Mouse (Mus musculus): ENCODE measurements around the gene Atad1. TPM values are rescaled to one million over a fixed set of nuclear protein-coding genes. Genes with fewer than 3 reads are reported as not detected.

The Atad1 gene
- polyA plus RNA-seq, 1 experiment from 2014 or later = 110 TPM

DNA sequence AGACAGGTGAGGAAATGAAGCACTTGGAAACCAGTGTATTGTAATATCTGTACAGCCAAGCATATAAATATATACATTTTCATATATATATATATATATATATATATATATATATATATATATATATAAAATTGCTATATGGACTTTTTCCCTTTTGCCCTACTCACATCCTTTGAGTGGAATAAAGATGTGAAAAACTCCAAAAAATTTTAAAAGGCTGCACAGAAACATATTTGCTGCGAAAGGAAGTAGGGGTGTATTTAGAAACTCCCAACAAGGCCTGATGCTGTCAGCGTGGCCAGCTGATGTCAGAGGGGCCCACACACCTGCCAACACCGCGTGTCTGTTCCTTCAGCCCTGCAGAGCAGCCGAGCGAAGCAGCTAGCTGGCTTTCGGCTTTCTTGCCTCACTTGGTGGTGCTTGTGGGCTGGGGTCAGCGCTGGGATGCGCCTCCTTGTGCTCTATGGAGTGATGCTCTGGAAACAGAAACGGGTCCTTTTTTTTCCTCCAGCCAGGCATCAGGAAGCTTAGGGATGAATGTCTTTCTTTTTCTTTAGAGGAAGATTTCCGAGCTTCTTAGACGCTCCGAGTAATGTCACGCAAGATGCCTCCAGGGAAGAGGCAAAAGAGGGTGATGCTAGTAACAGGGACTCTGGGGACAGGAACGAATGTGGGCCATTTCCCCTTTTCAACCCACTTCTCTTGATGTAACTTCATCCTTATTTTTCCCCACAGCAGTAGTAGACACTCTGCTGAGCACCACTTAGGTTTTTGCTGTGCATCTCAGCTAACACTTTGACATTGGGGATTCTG lies 14.8 kb upstream of the Atad1 start:
- no peaks in the 10 kb centered on the region for H3K9me3 ChIP-seq (ENCODE audit: control insufficient read depth, low read length)
- H3K9ac ChIP-seq (ENCODE audit: low read depth, low read length) = no peak overlapping the region
- no peak overlapping the region for H3K4me3 ChIP-seq (ENCODE audit: low read depth, low read length)
- H3K27me3 ChIP-seq (ENCODE audit: control insufficient read depth, insufficient read depth, low read length) = no peaks in the 10 kb centered on the region
- H3K4me2 ChIP-seq (replicated peaks; ENCODE audit: low read depth, low read length) = peak overlapping the region; percentile 6; the same call in 1 of the 2 replicates
- no peak overlapping the region for H3K27ac ChIP-seq (ENCODE audit: low read depth, low read length)
- H3K4me1 ChIP-seq (replicated peaks; ENCODE audit: control insufficient read depth, insufficient read depth, low read length) = peaks cover 7% of the 10 kb centered on the region; the same call in 1 of the 2 replicates
- DNase-seq (ENCODE audit: low spot score) = peak; percentile 27
- H3K36me3 ChIP-seq (ENCODE audit: control insufficient read depth, insufficient read depth, low read length) = no peaks in the 10 kb centered on the region
- 16% methylated on average over 15 of the region's 15 CpGs for WGBS
- no peak for ATAC-seq (ENCODE audit: low FRiP score)

DNA sequence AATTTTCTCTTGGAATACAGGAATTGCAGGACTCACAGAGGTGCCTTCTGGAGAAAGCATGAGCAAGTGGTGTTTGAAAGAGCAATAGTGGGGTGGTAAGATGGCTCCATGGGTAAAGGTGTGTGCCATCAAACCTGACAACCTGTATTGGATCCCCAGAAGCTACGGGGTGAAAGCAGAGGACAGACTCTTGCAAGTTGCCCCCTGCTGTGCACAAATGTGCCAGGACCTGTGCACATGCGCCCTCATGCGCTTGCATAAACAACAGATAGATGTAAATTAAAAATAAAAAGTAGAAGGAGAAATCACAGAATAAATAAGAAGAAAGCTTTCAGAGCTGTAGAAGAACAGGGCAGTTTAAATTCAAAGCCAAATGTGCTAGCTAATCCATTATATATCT lies 13.8 kb upstream of the Atad1 start:
- Histone ChIP-seq H3K9ac (ENCODE audit: low read depth, low read length) (no peak overlapping the region), H3K4me1 (replicated peaks; ENCODE audit: control insufficient read depth, insufficient read depth, low read length) (peaks cover 7% of the 10 kb centered on the region; the same call in 1 of the 2 replicates), H3K9me3 (ENCODE audit: control insufficient read depth, low read length) (no peaks in the 10 kb centered on the region), H3K4me2 (replicated peaks; ENCODE audit: low read depth, low read length) (no peak overlapping the region), H3K27me3 (ENCODE audit: control insufficient read depth, insufficient read depth, low read length) (no peaks in the 10 kb centered on the region), H3K36me3 (ENCODE audit: control insufficient read depth, insufficient read depth, low read length) (no peaks in the 10 kb centered on the region), H3K27ac (ENCODE audit: low read depth, low read length) (no peak overlapping the region), H3K4me3 (ENCODE audit: low read depth, low read length) (no peak overlapping the region)
- WGBS = 85% methylated on average over 3 of the region's 3 CpGs
- no peak for DNase-seq (ENCODE audit: low spot score)
- ATAC-seq (ENCODE audit: low FRiP score) = no peak

DNA sequence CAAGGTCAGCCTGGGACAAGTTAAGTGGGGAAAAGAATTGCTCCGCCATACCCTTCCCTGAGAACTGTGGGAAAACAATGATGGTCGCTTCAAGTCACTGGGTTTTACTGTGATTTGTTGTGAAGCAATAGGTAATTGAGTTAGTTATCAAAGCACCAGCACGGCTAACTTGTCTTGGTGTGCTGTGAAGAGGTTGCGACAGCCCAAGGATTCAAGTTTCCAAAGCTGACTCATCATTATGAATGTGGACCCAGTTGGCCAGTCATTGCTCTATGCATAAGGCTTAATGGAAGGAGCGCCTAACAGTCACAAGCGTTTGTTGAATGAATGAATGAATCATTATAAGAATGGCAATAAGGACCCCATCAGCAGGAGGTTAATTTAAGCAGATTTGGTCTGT lies 12.8 kb upstream of the Atad1 start:
- DNase-seq (ENCODE audit: low spot score) (no peak), ATAC-seq (ENCODE audit: low FRiP score) (no peak)
- H3K36me3 ChIP-seq (ENCODE audit: control insufficient read depth, insufficient read depth, low read length) = no peaks in the 10 kb centered on the region
- H3K4me2 ChIP-seq (replicated peaks; ENCODE audit: low read depth, low read length) = no peak overlapping the region
- H3K4me3 ChIP-seq (ENCODE audit: low read depth, low read length) = no peak overlapping the region
- no peak overlapping the region for H3K27ac ChIP-seq (ENCODE audit: low read depth, low read length)
- H3K9me3 ChIP-seq (ENCODE audit: control insufficient read depth, low read length) = no peaks in the 10 kb centered on the region
- WGBS = 93% methylated on average over 6 of the region's 6 CpGs
- peaks cover 7% of the 10 kb centered on the region; the same call in 1 of the 2 replicates for H3K4me1 ChIP-seq (replicated peaks; ENCODE audit: control insufficient read depth, insufficient read depth, low read length)
- H3K27me3 ChIP-seq (ENCODE audit: control insufficient read depth, insufficient read depth, low read length) = no peaks in the 10 kb centered on the region
- no peak overlapping the region for H3K9ac ChIP-seq (ENCODE audit: low read depth, low read length)

DNA sequence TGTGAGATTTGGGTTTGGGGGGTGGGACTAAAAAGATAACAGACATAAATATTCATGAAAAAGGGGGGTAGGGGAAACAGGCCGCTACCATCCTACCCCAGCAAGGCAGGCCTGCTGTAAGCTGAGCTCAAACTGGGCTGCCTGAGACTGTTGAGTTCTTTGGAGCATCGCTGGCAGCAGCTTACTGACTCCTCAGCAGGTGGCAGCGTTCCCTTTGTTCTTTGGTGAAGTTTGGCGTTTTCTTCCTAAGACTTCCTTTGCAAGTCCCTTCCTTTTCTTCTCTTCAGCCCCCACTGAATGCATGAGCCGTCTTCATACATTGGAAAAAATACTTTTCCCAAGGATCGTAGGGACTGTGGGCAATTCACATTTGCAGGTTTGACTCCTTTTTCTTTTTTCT lies 9.8 kb upstream of the Atad1 start:
- no peak overlapping the region for H3K4me3 ChIP-seq (ENCODE audit: low read depth, low read length)
- no peak overlapping the region for H3K27ac ChIP-seq (ENCODE audit: low read depth, low read length)
- 5% methylated on average over 6 of the region's 6 CpGs for WGBS
- no peaks in the 10 kb centered on the region for H3K4me1 ChIP-seq (replicated peaks; ENCODE audit: control insufficient read depth, insufficient read depth, low read length)
- H3K36me3 ChIP-seq (ENCODE audit: control insufficient read depth, insufficient read depth, low read length) = no peaks in the 10 kb centered on the region
- no peak overlapping the region for H3K4me2 ChIP-seq (replicated peaks; ENCODE audit: low read depth, low read length)
- no peak overlapping the region for H3K9ac ChIP-seq (ENCODE audit: low read depth, low read length)
- ATAC-seq (ENCODE audit: low FRiP score) = no peak
- H3K27me3 ChIP-seq (ENCODE audit: control insufficient read depth, insufficient read depth, low read length) = no peaks in the 10 kb centered on the region
- H3K9me3 ChIP-seq (ENCODE audit: control insufficient read depth, low read length) = no peaks in the 10 kb centered on the region
- peak; percentile 38 for DNase-seq (ENCODE audit: low spot score)

DNA sequence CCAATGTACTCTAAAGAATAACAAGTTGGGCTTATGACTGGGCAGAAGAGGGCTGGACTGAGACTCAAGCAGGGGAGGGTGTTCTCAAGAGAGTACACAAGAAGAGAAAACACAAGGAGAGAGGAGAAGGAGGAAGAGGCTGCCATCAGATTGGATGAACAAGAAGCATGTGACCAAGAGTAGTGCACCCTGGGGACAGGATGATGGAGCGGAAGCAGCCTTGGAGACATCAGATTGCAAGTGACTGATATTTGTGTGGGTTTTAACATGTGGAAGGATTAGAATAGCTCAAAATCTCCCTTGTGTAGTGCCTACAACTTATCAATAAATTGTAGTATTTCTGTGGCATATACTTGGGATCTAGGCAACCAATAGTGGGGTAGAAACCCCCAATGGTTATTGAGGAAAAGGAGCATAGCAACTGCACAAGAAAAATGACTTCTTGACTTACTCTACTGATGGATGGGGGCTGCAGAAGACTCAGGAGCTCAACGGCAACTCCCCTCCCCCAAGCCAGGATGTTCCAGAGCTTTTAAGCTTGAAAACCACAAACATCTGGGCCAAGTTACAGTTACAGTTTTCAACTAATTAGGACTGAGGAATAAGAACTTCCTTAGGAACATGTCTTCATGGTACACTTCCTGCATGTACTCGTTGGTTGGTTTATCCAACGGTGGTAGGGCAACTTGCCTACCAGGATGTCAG lies 1.2 kb upstream of the Atad1 start:
- H3K36me3 ChIP-seq (ENCODE audit: control insufficient read depth, insufficient read depth, low read length) = no peaks in the 10 kb centered on the region
- H3K9me3 ChIP-seq (ENCODE audit: control insufficient read depth, low read length) = no peaks in the 10 kb centered on the region
- DNase-seq (ENCODE audit: low spot score) = no peak
- no peak for ATAC-seq (ENCODE audit: low FRiP score)
- H3K9ac ChIP-seq (ENCODE audit: low read depth, low read length) = no peak overlapping the region
- H3K27ac ChIP-seq (ENCODE audit: low read depth, low read length) = no peak overlapping the region
- 91% methylated on average over 4 of the region's 4 CpGs for WGBS
- no peak overlapping the region for H3K4me2 ChIP-seq (replicated peaks; ENCODE audit: low read depth, low read length)
- no peaks in the 10 kb centered on the region for H3K4me1 ChIP-seq (replicated peaks; ENCODE audit: control insufficient read depth, insufficient read depth, low read length)
- no peaks in the 10 kb centered on the region for H3K27me3 ChIP-seq (ENCODE audit: control insufficient read depth, insufficient read depth, low read length)
- H3K4me3 ChIP-seq (ENCODE audit: low read depth, low read length) = no peak overlapping the region

DNA sequence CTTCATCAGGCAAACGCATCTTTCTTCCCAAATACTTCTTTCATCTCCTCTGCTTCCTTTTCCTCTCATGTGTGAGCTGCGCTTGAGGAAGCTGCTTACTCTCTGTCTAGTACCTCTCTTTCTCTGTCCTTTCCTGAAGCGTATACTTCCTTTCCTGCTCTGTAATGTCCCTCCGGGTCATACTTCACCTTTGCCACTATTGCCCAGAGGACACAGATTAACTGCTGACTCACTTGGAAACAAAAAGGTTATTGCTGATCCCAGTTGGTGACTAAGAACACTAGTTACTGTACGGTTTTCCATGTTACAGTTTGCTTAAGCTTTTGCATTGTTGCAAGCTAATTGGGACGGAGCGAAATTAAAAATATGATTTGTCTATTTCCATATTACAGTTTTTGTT lies 1.7 kb downstream of the Atad1 start:
- H3K4me3 ChIP-seq (ENCODE audit: low read depth, low read length) = no peak overlapping the region
- no peaks in the 10 kb centered on the region for H3K27me3 ChIP-seq (ENCODE audit: control insufficient read depth, insufficient read depth, low read length)
- no peaks in the 10 kb centered on the region for H3K4me1 ChIP-seq (replicated peaks; ENCODE audit: control insufficient read depth, insufficient read depth, low read length)
- H3K9me3 ChIP-seq (ENCODE audit: control insufficient read depth, low read length) = no peaks in the 10 kb centered on the region
- no peaks in the 10 kb centered on the region for H3K36me3 ChIP-seq (ENCODE audit: control insufficient read depth, insufficient read depth, low read length)
- WGBS = 93% methylated on average over 7 of the region's 7 CpGs
- H3K27ac ChIP-seq (ENCODE audit: low read depth, low read length) = no peak overlapping the region
- no peak overlapping the region for H3K4me2 ChIP-seq (replicated peaks; ENCODE audit: low read depth, low read length)
- DNase-seq (ENCODE audit: low spot score) = no peak
- H3K9ac ChIP-seq (ENCODE audit: low read depth, low read length) = no peak overlapping the region
- no peak for ATAC-seq (ENCODE audit: low FRiP score)

DNA sequence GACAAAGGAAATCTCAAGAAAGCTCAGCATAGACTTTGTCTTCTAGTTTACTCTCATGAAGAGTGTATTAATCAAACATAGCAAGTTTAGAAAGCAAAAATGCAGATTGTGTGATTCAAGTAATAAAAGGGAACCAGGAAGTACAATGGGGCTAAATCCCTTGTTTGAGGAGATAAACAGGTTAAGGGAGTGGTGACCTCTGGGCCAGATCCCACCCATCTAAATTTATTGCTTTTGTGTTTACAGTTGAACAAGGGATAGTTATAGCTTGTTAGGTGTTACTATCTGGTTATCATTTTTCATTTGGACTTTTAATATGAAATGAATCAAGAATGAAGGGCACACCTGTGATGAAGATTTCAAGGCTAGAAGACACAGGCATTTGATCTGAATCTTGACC lies 6.7 kb downstream of the Atad1 start:
- no peak for DNase-seq (ENCODE audit: low spot score)
- Histone ChIP-seq H3K4me1 (replicated peaks; ENCODE audit: control insufficient read depth, insufficient read depth, low read length) (no peaks in the 10 kb centered on the region), H3K9me3 (ENCODE audit: control insufficient read depth, low read length) (no peaks in the 10 kb centered on the region), H3K27me3 (ENCODE audit: control insufficient read depth, insufficient read depth, low read length) (0 out of 2 replicates have a peak, but pooled peaks cover 2% of the 10 kb centered on the region), H3K9ac (ENCODE audit: low read depth, low read length) (no peak overlapping the region), H3K4me3 (ENCODE audit: low read depth, low read length) (no peak overlapping the region), H3K36me3 (ENCODE audit: control insufficient read depth, insufficient read depth, low read length) (no peaks in the 10 kb centered on the region), H3K27ac (ENCODE audit: low read depth, low read length) (no peak overlapping the region), H3K4me2 (replicated peaks; ENCODE audit: low read depth, low read length) (no peak overlapping the region)
- no peak for ATAC-seq (ENCODE audit: low FRiP score)

DNA sequence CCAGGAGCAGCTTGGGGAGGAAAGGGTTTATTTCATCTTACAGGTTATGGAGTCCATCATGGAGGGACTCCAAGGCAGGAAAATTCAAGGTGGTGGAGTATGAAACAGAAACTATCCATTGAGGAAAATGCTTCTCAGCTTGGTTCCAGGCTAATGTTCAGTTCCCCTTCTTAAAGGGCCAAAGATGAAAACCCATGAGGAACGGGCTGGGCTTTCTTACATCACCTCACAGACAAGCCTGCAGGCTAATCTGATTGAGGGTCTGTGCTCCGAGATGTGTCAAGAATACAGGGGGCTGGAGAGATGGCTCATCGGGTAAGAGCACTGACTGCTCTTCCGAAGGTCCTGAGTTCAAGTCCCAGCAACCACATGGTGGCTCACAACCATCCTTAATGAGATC lies 9.8 kb downstream of the Atad1 start:
- Histone ChIP-seq H3K36me3 (ENCODE audit: control insufficient read depth, insufficient read depth, low read length) (no peaks in the 10 kb centered on the region), H3K4me2 (replicated peaks; ENCODE audit: low read depth, low read length) (no peak overlapping the region), H3K4me3 (ENCODE audit: low read depth, low read length) (no peak overlapping the region), H3K27me3 (ENCODE audit: control insufficient read depth, insufficient read depth, low read length) (0 out of 2 replicates have a peak, but pooled peaks cover 2% of the 10 kb centered on the region), H3K9ac (ENCODE audit: low read depth, low read length) (no peak overlapping the region), H3K9me3 (ENCODE audit: control insufficient read depth, low read length) (no peaks in the 10 kb centered on the region), H3K27ac (ENCODE audit: low read depth, low read length) (no peak overlapping the region), H3K4me1 (replicated peaks; ENCODE audit: control insufficient read depth, insufficient read depth, low read length) (peaks cover 6% of the 10 kb centered on the region; the same call in 1 of the 2 replicates)
- WGBS = 92% methylated on average over 4 of the region's 4 CpGs
- no peak for ATAC-seq (ENCODE audit: low FRiP score)
- no peak for DNase-seq (ENCODE audit: low spot score)
